Mouse (Mus musculus): ENCODE results near the gene Ero1l. TPM values are rescaled to one million over a fixed set of nuclear protein-coding genes. Genes with fewer than 3 reads are reported as not detected.

Ero1l gene
- total RNA-seq, 4 experiments from 2014 or later: 34.2 to 47.1 (median 40.2) TPM

DNA sequence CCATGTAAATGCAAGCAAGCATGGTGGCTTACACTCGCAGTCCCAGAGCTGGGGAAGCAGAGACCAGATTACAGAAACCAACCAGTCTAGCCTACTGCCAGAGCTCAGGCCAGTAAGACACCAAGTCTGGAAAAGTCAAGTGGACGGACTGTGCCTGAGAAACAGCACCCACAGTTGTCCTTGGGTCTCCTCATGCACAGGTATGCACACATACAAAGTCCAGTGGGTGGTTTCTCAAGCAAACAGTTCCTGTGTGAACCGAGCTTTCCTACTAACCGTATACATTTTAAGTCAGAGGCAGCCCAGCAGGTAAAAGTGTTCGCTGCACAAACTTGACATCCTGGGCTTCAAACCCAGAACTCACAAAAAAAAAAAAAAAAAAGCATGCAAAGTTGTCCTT, 12.7 kb downstream of the Ero1l start:
- no peak for DNase-seq (ENCODE audit: low spot score in 2 of 2)

DNA sequence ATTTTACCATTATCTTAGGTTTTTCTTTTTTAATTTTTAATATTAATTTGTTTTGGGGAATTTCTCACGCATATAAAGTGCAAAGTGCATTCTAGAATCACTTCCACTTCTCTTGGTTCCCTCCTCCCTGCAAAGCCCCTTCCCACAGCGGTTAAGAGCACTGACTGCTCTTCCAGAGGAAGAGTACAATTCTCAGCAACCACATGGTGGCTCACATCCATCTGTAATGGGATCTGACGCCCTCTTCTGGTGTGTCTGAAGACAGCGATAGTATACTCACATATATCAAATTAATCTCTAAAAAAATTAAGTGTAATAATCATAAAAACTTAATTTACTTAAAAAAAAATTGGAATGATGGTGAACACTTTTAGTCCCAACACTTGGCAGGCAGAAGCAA, 14.2 kb downstream of the Ero1l start:
- DNase-seq (ENCODE audit: low spot score in 2 of 2): no peak

DNA sequence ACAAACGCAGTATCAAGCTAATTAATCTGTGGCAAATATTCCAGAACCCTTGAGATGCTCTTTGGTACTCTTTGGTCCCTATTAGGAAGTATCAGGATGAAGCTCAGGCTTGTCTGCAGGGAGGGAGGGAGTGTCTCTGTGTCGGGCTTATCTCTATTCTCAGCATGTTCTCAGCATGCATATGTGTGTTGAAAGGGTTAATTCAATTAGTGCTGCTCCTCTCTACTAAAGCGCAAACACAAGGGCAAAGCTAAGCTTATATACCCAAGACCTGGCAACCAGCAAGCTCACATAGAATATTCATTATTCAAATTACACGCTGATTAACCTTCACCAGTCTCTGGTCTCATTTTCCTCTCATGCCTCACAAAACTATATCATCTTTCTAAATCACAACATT, 14.6 kb downstream of the Ero1l start:
- no peak for DNase-seq (ENCODE audit: low spot score in 2 of 2)

DNA sequence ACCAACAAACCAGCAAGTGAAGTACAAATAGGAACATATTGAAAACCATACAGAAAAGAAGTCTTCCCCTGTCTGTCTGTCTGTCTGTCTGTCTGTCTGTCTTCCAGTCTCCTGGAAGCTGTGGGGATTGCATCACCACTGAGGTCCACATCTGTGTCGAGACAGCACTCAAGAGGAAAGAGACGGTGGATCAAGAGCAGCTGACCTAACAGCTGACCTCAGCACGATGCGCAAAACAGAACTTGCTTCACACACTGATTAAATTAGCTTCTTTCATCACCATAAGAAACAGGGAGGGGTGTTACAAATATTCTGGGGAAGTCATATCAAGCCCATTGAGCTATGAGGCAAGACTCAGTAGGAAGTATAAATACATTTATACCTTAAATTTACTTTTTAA, 27.0 kb downstream of the Ero1l start:
- DNase-seq (ENCODE audit: low spot score in 2 of 2): no peak

DNA sequence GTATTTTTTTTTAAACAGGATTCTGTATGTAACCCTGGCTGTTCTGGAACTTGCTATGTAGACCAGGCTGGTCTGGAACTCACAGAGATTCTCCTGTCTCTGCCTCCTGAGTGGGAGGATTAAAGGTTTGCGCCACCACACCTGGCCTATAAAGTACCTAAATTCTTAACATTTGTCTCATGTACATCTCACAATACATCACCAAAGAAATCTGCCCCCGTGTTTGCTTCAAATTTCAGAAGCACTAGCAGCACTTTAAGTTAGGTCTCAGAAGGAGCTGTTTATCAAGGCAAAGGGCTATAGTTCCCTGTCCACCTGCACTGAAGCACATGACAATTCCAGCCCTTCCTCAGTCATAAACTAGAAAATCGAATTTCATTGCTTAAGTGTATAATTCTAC, 36.5 kb downstream of the Ero1l start:
- no peak for DNase-seq (ENCODE audit: low spot score in 2 of 2)

DNA sequence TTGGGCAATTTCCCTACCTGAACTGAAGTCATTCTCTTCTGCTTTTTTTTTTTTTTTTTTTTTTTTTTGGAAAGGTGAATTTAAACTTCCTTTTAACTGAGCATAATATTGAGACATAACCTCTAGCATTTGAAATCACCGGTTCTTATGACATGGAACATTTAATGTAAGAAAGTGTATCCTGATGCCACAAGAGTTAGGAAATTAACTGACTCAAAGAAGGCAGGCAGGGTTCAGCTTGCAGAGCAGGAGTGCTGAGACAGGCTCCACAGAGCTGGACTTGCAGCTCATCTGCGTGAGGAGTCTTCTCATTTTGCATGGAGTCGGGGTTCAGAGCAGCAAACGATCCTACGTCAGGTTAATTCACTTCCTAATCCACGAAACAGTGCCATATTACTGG, 42.8 kb downstream of the Ero1l start:
- DNase-seq (ENCODE audit: low spot score in 2 of 2): no peak

DNA sequence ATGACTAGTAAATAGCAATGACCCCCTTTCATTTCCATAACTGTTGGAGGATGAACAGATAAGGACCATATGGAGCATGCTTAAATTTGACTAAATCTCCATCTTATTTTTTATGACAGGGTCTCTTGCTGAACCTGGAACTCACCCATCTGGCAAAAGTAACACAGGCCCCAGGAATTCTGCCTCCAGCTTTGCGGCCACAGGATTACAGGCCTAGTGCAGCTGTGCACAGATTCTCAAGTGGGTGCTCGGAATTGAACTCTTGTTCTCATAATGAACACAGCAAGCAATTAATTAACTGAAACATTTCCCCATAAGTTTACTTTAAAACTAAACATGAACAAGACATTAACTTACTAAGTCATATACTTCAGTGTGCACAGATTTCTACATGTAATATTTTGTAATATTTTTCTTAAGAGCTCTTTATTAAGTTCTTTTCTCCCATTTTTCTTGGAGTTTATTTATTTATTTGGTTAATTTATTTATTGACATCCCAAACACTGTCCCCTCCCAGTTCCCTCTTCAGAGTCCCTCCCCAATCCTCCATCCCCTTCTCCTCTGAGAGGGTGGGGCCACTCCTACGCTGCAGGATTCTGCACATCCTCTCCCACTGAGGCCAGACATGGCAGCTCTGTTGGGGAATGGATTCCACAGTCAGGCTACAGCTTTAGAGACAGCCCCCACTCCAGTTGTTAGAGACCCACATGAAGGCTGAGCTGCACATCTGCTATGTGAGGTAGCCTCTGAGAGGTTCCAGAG, 54.6 kb downstream of the Ero1l start:
- no peak for DNase-seq (ENCODE audit: low spot score in 2 of 2)

DNA sequence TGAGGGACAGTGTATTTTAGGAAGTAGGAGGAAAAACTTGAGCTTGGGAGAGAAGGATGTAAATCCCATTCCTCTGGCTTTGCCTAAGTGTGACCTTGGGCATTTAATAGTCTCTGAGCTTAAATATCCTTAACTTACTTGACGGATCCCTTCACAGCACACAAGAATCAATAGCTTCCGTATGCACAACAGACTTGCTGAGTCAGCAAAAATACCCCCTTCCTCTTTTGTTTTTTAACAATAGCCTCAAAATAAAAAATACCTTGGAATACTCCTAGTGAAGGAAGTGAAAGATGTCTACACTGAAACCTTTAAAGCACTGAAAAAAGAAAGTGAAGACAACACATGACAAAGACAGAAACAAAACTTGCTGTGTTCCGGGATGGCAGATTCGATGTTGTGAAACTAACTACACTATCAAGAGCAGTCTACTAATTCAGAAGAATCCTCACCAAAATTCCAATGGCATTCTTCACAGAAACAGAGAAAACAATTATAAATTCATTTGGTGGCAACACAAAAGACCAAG, 67.0 kb downstream of the Ero1l start:
- DNase-seq (ENCODE audit: low spot score in 2 of 2): no peak

DNA sequence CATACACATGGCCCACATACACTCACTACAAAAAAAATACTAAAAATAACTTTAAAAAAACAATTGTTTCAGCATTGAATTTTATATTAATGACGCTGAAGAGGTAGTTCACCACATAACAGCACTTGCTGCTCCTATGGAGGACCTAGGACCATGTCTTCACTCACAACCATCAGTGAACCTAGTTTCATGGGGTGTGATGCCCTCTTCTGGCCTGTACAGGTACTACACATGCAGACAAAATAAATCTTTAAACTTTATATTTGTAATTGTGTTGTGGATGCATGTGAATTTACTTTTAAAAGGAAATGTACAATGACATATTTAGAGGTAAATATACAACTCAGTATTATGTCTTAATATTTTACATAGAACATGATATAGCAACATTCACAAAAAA, 77.0 kb downstream of the Ero1l start:
- DNase-seq (ENCODE audit: low spot score in 2 of 2): no peak

DNA sequence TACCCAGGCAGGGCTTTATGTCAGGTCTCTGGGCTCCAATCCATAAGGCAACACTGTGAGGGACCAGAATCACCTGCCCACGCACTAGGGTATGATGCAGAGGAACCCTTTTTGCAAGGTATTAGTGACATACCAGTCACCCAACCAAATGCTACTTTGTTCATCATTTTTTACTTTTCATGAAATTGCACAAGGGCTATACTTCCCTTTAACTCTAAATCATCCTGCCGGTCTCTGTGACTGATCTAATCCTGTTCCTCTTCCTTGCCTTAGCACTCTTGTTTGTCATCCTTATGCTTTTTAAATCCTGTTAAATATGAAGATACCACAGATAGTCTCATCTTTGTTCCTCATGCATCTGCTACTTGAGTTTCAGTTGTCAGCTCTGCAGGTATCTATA, 79.5 kb downstream of the Ero1l start:
- DNase-seq (ENCODE audit: low spot score in 2 of 2): no peak

Other genes with a start within 250 kb of the Ero1l start
- 10 to 100 TPM; 19.1 to 24.3 (median 22.2) TPM for gene Gpr137c, start 99.1 kb downstream of the Ero1l start, total RNA-seq (2022)
- gene Txndc16, start 98.4 kb downstream of the Ero1l start, total RNA-seq (2022): 10 to 100 TPM; 64.7 to 69.3 (median 66.1) TPM
- gene Psmc6, start 11.0 kb upstream of the Ero1l start, total RNA-seq (2022): 100 to 1,000 TPM in 2 of 4 experiments, 10 to 100 TPM in 2; 89.8 to 117 (median 99.8) TPM
- 10 to 100 TPM; 17.1 to 21.6 (median 18.6) TPM for gene Styx, start 32.3 kb upstream of the Ero1l start, total RNA-seq (2022)
- gene Gnpnat1, start 86.1 kb upstream of the Ero1l start, total RNA-seq (2022): 10 to 100 TPM; 13.3 to 21.1 (median 17.1) TPM
- 100 to 1,000 TPM in 3 of 4 experiments, 10 to 100 TPM in 1; 94.1 to 107 (median 101) TPM for gene Fermt2, start 211.3 kb upstream of the Ero1l start, total RNA-seq (2022)

Data from layer of hippocampus, adult 8-10 months (tissue).